Mouse (Mus musculus): Measurements from ENCODE around the gene Cd163l1. TPM values are rescaled to one million over a fixed set of nuclear protein-coding genes. Genes with fewer than 3 reads are reported as not detected.

Gene Cd163l1
- polyA plus RNA-seq (2012; rRNA removed) = 1.7 and 2.8 TPM in 2 replicates

GRCm38 (mm10) chr7:140217967-140218366 lies at the start of gene Cd163l1:
Gene Cd163l1, plus strand, starts transcription at chr7:140218267.
- Histone ChIP-seq H3K4me3 (replicated peaks; ENCODE audit: extremely low read depth, low read depth, low read length) (no peak within 1 kb of the TSS), H3K4me1 (ENCODE audit: control insufficient read depth, insufficient read depth, low read length) (no peaks in the 10 kb centered on the region)
- WGBS = 79% methylated on average over 2 of the region's 2 CpGs
- TF ChIP-seq CTCF (IDR thresholded peaks at IDR 0.05; ENCODE audit: insufficient read depth, low read length) (no peak), POLR2A (IDR thresholded peaks at IDR 0.05; ENCODE audit: borderline replicate concordance, extremely low read depth, low read depth, low read length) (no peak)
- no peak for DNase-seq

DNA sequence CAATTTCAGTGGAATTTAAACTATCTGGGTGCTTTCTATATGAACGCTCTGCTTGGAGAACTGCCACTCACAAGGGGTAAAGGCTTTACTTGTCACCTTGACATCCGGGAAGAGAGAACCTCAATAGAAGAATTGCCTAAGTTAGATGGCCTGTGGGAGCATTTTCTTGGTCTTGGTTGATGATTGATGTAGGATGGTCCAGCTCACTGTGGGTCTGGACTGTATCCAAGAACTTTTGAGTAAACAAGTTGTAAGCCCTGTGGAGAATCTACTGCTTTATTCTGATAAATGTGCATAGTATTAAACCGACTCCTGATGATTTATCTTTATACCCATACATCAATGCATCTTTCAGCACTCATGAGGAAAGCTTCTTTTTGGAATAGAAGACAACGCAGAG lies 48.7 kb upstream of the Cd163l1 start:
- no peaks in the 10 kb centered on the region for H3K4me1 ChIP-seq (ENCODE audit: control insufficient read depth, insufficient read depth, low read length)
- H3K4me3 ChIP-seq (replicated peaks; ENCODE audit: extremely low read depth, low read depth, low read length) = no peak overlapping the region
- DNase-seq = no peak
- 64% methylated on average over 4 of the region's 4 CpGs for WGBS
- TF ChIP-seq POLR2A (IDR thresholded peaks at IDR 0.05; ENCODE audit: borderline replicate concordance, extremely low read depth, low read depth, low read length) (no peak), CTCF (IDR thresholded peaks at IDR 0.05; ENCODE audit: insufficient read depth, low read length) (no peak)

DNA sequence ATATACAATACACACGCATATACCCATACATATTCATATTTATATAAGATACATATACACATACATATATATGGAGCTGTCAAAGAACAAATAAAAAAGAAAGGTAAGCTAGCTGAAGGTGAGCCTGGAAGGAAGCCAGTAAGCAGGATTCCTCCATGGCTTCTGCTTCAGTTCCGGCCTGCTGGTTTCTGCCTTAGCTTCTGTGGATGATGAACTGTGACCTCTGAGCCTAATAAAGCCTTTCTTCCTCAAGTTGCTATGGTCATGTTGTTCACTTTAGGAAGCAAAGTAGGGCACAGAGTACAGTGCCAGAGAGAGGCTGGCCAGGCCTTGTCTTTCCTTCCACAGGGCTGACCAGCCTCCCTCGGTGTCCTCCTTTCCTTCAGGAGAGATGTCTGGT lies 47.2 kb upstream of the Cd163l1 start:
- 92% methylated on average over 3 of the region's 3 CpGs for WGBS
- no peak overlapping the region for H3K4me3 ChIP-seq (replicated peaks; ENCODE audit: extremely low read depth, low read depth, low read length)
- DNase-seq = no peak

DNA sequence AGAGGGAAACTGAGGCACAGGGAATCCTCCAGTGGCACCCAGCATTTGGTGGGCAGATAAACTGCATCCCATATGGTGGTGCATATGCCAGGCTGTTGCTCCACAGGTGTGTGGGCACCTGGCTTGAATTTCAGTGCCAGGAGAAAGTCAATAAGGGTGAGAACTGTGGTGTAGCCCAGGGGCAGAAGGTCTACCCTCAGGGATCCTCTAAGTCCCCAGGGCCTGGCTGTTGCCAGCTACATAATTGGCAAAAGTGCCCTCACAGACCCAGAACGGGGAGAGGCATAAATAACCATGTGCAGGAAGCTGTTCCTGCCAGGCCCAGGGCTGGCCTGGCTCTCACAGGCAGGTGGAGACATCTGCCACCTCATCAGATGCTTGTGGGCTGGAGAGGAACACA lies 45.1 kb upstream of the Cd163l1 start, which contains the start of gene Olfr523:
TSS of gene Olfr523 (plus strand) at position 282 of the 400 bp plus-strand sequence.
- no peak within 1 kb of the TSS for H3K4me3 ChIP-seq (replicated peaks; ENCODE audit: extremely low read depth, low read depth, low read length)
- no peaks in the 10 kb centered on the region for H3K4me1 ChIP-seq (ENCODE audit: control insufficient read depth, insufficient read depth, low read length)
- WGBS = 13% methylated on average over 1 of the region's 1 CpGs
- no peak for DNase-seq
- TF ChIP-seq POLR2A (IDR thresholded peaks at IDR 0.05; ENCODE audit: borderline replicate concordance, extremely low read depth, low read depth, low read length) = no peak
- no peak for TF ChIP-seq CTCF (IDR thresholded peaks at IDR 0.05; ENCODE audit: insufficient read depth, low read length)

More for the DNA sequence above, 47.2 kb upstream of the Cd163l1 start:
- TF ChIP-seq POLR2A (IDR thresholded peaks at IDR 0.05; ENCODE audit: borderline replicate concordance, extremely low read depth, low read depth, low read length) = no peak
- no peak for TF ChIP-seq CTCF (IDR thresholded peaks at IDR 0.05; ENCODE audit: insufficient read depth, low read length)
- H3K4me1 ChIP-seq (ENCODE audit: control insufficient read depth, insufficient read depth, low read length) = no peaks in the 10 kb centered on the region

DNA sequence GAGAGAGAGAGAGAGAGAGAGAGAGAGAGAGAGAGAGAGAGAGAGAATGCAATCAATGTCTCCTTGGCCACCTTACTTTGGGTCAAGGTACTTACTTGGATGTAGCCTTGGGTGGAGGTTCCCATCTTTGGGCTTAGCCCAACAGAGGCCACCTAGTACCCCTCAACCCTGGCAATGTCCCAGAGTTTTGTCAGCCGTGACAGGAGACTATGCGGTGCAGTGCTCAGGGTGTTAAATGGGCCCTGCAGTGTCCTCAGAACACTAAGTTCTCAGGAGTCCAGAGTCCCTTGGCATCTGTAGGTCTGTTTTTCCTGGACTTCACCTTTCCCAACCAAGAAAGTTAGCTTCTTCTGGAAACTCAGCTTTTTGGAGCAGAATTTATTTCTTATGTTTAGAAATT lies 38.9 kb upstream of the Cd163l1 start:
- Histone ChIP-seq H3K4me1 (ENCODE audit: control insufficient read depth, insufficient read depth, low read length) (no peaks in the 10 kb centered on the region), H3K4me3 (replicated peaks; ENCODE audit: extremely low read depth, low read depth, low read length) (no peak overlapping the region)
- no peak for DNase-seq
- TF ChIP-seq POLR2A (IDR thresholded peaks at IDR 0.05; ENCODE audit: borderline replicate concordance, extremely low read depth, low read depth, low read length) = no peak
- no peak for TF ChIP-seq CTCF (IDR thresholded peaks at IDR 0.05; ENCODE audit: insufficient read depth, low read length)
- 85% methylated on average over 2 of the region's 2 CpGs for WGBS

DNA sequence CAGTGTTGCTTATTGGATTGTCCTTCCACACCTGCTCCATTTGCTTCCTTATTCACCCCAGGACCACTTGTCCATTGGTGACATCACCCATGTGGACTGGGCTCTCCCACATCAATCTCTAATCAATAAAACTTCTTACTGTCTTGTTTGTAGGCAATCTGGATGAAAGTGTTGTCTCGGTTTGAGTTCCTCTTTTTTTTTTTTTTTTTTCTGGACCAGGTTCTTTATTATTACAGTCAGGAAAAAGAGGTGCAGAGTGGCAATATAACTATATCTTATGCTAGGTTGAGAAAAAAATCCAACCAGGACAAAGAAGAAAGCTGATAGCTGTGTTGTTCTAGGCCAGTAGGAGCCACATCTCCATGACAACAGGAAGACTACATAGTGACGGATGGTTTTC lies 37.4 kb upstream of the Cd163l1 start:
- no peak for TF ChIP-seq CTCF (IDR thresholded peaks at IDR 0.05; ENCODE audit: insufficient read depth, low read length)
- no peak for TF ChIP-seq POLR2A (IDR thresholded peaks at IDR 0.05; ENCODE audit: borderline replicate concordance, extremely low read depth, low read depth, low read length)
- H3K4me3 ChIP-seq (replicated peaks; ENCODE audit: extremely low read depth, low read depth, low read length) = no peak overlapping the region
- no peak for DNase-seq
- no peaks in the 10 kb centered on the region for H3K4me1 ChIP-seq (ENCODE audit: control insufficient read depth, insufficient read depth, low read length)
- 74% methylated on average over 2 of the region's 2 CpGs for WGBS

- no peak for DNase-seq
- TF ChIP-seq POLR2A (IDR thresholded peaks at IDR 0.05; ENCODE audit: borderline replicate concordance, extremely low read depth, low read depth, low read length) (no peak), CTCF (IDR thresholded peaks at IDR 0.05; ENCODE audit: insufficient read depth, low read length) (no peak)
- WGBS = 80% methylated on average over 4 of the region's 4 CpGs
- no peaks in the 10 kb centered on the region for H3K4me1 ChIP-seq (ENCODE audit: control insufficient read depth, insufficient read depth, low read length)
- no peak overlapping the region for H3K4me3 ChIP-seq (replicated peaks; ENCODE audit: extremely low read depth, low read depth, low read length)
Measured at GRCm38 (mm10) chr7:140184206-140184605, 33.9 kb upstream of the Cd163l1 start.

DNA sequence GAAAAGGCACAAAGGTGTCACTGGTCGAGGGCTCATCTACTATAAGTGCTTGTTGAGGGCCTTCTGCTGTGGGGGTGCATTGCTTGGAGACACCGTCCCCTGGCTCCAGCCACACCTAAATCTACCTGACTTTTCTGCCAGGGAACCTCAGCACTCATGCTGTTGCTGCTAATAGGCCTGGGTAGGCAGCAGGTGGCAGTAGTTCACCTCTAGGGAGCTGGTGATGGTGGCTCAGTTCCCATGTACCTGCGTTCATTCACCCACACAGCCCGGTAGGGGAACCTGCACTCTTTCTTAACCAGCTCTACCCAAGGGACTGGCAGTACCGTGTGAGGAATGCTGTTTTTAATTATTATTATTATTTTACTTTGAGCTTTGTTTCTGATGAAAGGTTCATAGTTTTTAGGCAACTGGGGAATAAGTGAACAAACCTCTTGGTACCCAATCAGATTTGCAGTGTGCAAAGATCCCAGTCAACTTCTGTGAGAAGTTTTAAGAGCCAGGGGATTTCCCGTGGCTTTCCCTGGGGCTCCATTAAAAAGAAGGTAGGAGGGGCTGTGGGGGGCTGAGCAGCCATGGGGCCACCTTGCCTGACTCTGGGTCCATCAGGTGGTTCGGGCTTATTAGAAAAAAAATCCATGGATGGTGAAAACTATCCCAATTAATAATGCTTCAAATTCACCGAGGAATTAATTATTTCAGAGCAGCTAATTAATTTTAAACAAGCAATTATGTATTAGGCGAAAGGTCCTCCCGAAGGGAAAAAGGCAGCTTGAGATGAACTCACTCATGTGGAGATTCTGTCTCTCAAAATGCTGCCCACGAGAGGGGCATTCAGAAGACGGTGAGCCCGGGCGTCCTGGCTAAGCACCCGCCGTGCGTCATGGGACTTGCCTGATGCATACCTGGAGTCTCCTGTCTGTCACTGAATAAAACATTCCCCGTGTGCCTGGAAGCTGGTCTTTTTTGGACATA lies 31.1 kb upstream of the Cd163l1 start:
- WGBS = 62% methylated on average over 18 of the region's 18 CpGs

GRCm38 (mm10) chr7:140187721-140188390 lies 30.2 kb upstream of the Cd163l1 start:
- 76% methylated on average over 7 of the region's 7 CpGs for WGBS
- no peak for DNase-seq
- no peak for TF ChIP-seq CTCF (IDR thresholded peaks at IDR 0.05; ENCODE audit: insufficient read depth, low read length)
- no peak for TF ChIP-seq POLR2A (IDR thresholded peaks at IDR 0.05; ENCODE audit: borderline replicate concordance, extremely low read depth, low read depth, low read length)
- Histone ChIP-seq H3K4me3 (replicated peaks; ENCODE audit: extremely low read depth, low read depth, low read length) (no peak overlapping the region), H3K4me1 (ENCODE audit: control insufficient read depth, insufficient read depth, low read length) (no peaks in the 10 kb centered on the region)

More for the DNA sequence above, 31.1 kb upstream of the Cd163l1 start:
- H3K4me3 ChIP-seq (replicated peaks; ENCODE audit: extremely low read depth, low read depth, low read length) = no peak overlapping the region
- no peaks in the 10 kb centered on the region for H3K4me1 ChIP-seq (ENCODE audit: control insufficient read depth, insufficient read depth, low read length)
- TF ChIP-seq POLR2A (IDR thresholded peaks at IDR 0.05; ENCODE audit: borderline replicate concordance, extremely low read depth, low read depth, low read length) = no peak
- peak; percentile 27 for TF ChIP-seq CTCF (IDR thresholded peaks at IDR 0.05; ENCODE audit: insufficient read depth, low read length)
- no peak for DNase-seq
